Mouse (Mus musculus): ENCODE results near the gene Psd4. TPM values are rescaled to one million over a fixed set of nuclear protein-coding genes. Genes with fewer than 3 reads are reported as not detected.
A peak's percentile ranks its signal among the peaks of the same experiment; 100 is the strongest.

The Psd4 gene
- polyA plus RNA-seq, 1 experiment = 3.6 TPM

GRCm38 (mm10) chr2:24347926-24348325 lies 19.5 kb upstream of the Psd4 start:
- TF ChIP-seq POLR2A (IDR thresholded peaks at IDR 0.05; ENCODE audit: low read depth, low read length) (no peak), CTCF (conservative IDR thresholded peaks at IDR 0.05; ENCODE audit: insufficient read depth, insufficient read length, low read depth, low read length) (no peak)
- 80% methylated on average over 1 of the region's 1 CpGs for WGBS
- H3K27me3 ChIP-seq (replicated peaks; ENCODE audit: control insufficient read depth, insufficient read depth, low read length) = no peaks in the 10 kb centered on the region
- no peak overlapping the region for H3K27ac ChIP-seq (ENCODE audit: insufficient read depth, low read depth, low read length)
- H3K4me1 ChIP-seq (ENCODE audit: control insufficient read depth, insufficient read depth, low read length) = no peaks in the 10 kb centered on the region
- no peak overlapping the region for H3K4me3 ChIP-seq (ENCODE audit: insufficient read depth, low read depth, low read length)
- no peak for DNase-seq
- H3K36me3 ChIP-seq (ENCODE audit: control insufficient read depth, insufficient read depth, low read length) = no peaks in the 10 kb centered on the region

GRCm38 (mm10) chr2:24351159-24351558 lies 16.2 kb upstream of the Psd4 start:
- Histone ChIP-seq H3K27ac (ENCODE audit: insufficient read depth, low read depth, low read length) (no peak overlapping the region), H3K4me1 (ENCODE audit: control insufficient read depth, insufficient read depth, low read length) (no peaks in the 10 kb centered on the region), H3K4me3 (ENCODE audit: insufficient read depth, low read depth, low read length) (no peak overlapping the region), H3K27me3 (replicated peaks; ENCODE audit: control insufficient read depth, insufficient read depth, low read length) (no peaks in the 10 kb centered on the region), H3K36me3 (ENCODE audit: control insufficient read depth, insufficient read depth, low read length) (no peaks in the 10 kb centered on the region)
- no peak for DNase-seq
- TF ChIP-seq POLR2A (IDR thresholded peaks at IDR 0.05; ENCODE audit: low read depth, low read length) (no peak), CTCF (conservative IDR thresholded peaks at IDR 0.05; ENCODE audit: insufficient read depth, insufficient read length, low read depth, low read length) (no peak)
- 80% methylated on average over 2 of the region's 2 CpGs for WGBS

DNA sequence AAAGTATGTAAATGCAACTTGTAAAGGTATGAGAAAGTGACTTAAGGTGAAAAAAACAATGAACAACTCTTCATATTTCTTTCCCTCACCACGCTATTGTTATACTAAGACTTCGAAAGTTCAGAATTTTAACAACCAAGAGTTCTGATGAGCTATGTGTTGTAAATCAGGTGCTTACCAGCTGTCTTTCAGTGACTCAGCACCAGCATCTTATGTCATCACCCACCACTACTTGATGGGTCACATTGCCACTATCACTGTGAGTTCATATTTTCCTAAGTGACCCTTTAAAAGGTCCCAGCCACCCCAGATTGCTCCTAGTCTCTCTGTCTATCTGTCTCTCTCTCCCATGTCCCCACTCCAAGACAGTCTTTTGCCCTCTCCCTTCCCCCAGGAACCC lies 14.3 kb upstream of the Psd4 start:
- no peak for TF ChIP-seq CTCF (conservative IDR thresholded peaks at IDR 0.05; ENCODE audit: insufficient read depth, insufficient read length, low read depth, low read length)
- TF ChIP-seq POLR2A (IDR thresholded peaks at IDR 0.05; ENCODE audit: low read depth, low read length) = no peak
- 91% methylated on average over 2 of the region's 2 CpGs for WGBS
- no peaks in the 10 kb centered on the region for H3K27me3 ChIP-seq (replicated peaks; ENCODE audit: control insufficient read depth, insufficient read depth, low read length)

GRCm38 (mm10) chr2:24357642-24358041 lies 9.7 kb upstream of the Psd4 start:
- peak; percentile 38 for DNase-seq
- TF ChIP-seq POLR2A (IDR thresholded peaks at IDR 0.05; ENCODE audit: low read depth, low read length) (no peak), CTCF (conservative IDR thresholded peaks at IDR 0.05; ENCODE audit: insufficient read depth, insufficient read length, low read depth, low read length) (no peak)
- Histone ChIP-seq H3K27ac (ENCODE audit: insufficient read depth, low read depth, low read length) (no peak overlapping the region), H3K4me1 (ENCODE audit: control insufficient read depth, insufficient read depth, low read length) (no peaks in the 10 kb centered on the region), H3K36me3 (ENCODE audit: control insufficient read depth, insufficient read depth, low read length) (no peaks in the 10 kb centered on the region), H3K27me3 (replicated peaks; ENCODE audit: control insufficient read depth, insufficient read depth, low read length) (no peaks in the 10 kb centered on the region), H3K4me3 (ENCODE audit: insufficient read depth, low read depth, low read length) (no peak overlapping the region)
- 10% methylated on average over 1 of the region's 1 CpGs for WGBS

More for the DNA sequence above, 14.3 kb upstream of the Psd4 start:
- Histone ChIP-seq H3K4me3 (ENCODE audit: insufficient read depth, low read depth, low read length) (no peak overlapping the region), H3K4me1 (ENCODE audit: control insufficient read depth, insufficient read depth, low read length) (no peaks in the 10 kb centered on the region), H3K36me3 (ENCODE audit: control insufficient read depth, insufficient read depth, low read length) (no peaks in the 10 kb centered on the region), H3K27ac (ENCODE audit: insufficient read depth, low read depth, low read length) (no peak overlapping the region)
- DNase-seq = no peak

DNA sequence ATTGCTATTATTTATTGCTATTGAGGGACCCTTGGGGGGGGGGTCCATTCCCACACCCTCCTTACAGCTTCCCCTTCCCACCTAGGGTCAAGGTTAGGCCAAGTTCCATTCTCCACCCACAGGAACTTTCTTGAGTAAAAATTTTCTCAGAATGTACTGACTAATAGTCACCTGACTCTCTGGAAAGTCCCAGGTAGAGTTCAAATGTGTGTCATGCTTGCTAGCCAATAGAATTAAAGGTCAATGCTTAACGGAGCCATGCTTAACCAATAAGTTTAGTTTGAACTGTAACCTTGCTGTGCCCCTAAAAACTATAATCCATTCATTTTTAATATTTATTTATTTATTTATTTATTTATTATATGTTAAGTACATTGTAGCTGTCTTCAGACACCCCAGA lies 8.0 kb upstream of the Psd4 start:
- WGBS = 59% methylated on average over 1 of the region's 1 CpGs
- TF ChIP-seq POLR2A (IDR thresholded peaks at IDR 0.05; ENCODE audit: low read depth, low read length) (no peak), CTCF (conservative IDR thresholded peaks at IDR 0.05; ENCODE audit: insufficient read depth, insufficient read length, low read depth, low read length) (no peak)
- no peaks in the 10 kb centered on the region for H3K36me3 ChIP-seq (ENCODE audit: control insufficient read depth, insufficient read depth, low read length)

GRCm38 (mm10) chr2:24363818-24364217 lies 3.6 kb upstream of the Psd4 start:
- TF ChIP-seq CTCF (conservative IDR thresholded peaks at IDR 0.05; ENCODE audit: insufficient read depth, insufficient read length, low read depth, low read length) (no peak), POLR2A (IDR thresholded peaks at IDR 0.05; ENCODE audit: low read depth, low read length) (no peak)
- no peaks in the 10 kb centered on the region for H3K36me3 ChIP-seq (ENCODE audit: control insufficient read depth, insufficient read depth, low read length)
- DNase-seq = no peak
- peaks cover 6% of the 10 kb centered on the region; the same call in 1 of the 2 replicates for H3K4me1 ChIP-seq (ENCODE audit: control insufficient read depth, insufficient read depth, low read length)
- no peak overlapping the region for H3K27ac ChIP-seq (ENCODE audit: insufficient read depth, low read depth, low read length)
- H3K27me3 ChIP-seq (replicated peaks; ENCODE audit: control insufficient read depth, insufficient read depth, low read length) = no peaks in the 10 kb centered on the region
- WGBS = 54% methylated on average over 3 of the region's 3 CpGs
- no peak overlapping the region for H3K4me3 ChIP-seq (ENCODE audit: insufficient read depth, low read depth, low read length)

More for the DNA sequence above, 8.0 kb upstream of the Psd4 start:
- no peaks in the 10 kb centered on the region for H3K27me3 ChIP-seq (replicated peaks; ENCODE audit: control insufficient read depth, insufficient read depth, low read length)
- no peak for DNase-seq
- no peaks in the 10 kb centered on the region for H3K4me1 ChIP-seq (ENCODE audit: control insufficient read depth, insufficient read depth, low read length)
- H3K27ac ChIP-seq (ENCODE audit: insufficient read depth, low read depth, low read length) = no peak overlapping the region
- H3K4me3 ChIP-seq (ENCODE audit: insufficient read depth, low read depth, low read length) = no peak overlapping the region

DNA sequence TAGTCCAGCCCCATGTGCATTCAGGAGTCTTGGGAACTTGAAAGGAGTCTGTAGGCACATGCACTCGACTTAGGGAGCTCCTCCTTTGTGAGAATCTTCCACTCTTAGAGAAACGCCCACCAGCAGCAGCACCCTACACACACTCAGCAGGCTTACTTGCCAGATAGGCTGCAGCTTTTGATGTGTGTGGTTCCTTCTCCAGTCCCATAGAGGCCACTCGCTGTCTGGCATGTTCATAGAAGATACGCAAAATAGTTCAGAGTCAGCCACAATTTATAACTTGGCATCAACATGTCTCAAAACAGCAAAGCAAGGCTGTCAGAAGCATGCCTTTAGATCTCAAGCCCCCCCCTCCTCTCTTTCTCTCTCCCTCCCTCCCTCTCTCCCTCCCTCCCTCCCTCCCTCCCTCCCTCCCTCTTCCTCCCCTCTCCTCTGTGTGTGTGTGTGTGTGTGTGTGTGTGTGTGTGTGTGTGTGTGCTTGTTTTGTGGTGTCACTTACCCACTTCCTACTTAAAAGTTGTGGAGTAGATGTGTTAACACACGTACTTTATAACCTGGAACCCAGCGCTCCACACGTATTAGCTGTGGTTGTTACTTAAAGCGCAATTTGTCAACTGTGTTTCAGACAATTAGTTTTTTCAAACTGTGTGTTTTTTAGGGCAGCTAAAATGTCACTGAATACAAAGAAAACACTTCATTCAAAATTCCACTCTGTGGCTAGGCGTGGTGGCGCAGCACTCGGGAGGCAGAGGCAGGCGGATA lies 985 bp upstream of the Psd4 start:
- Histone ChIP-seq H3K27ac (ENCODE audit: insufficient read depth, low read depth, low read length) (no peak overlapping the region), H3K4me3 (ENCODE audit: insufficient read depth, low read depth, low read length) (no peak overlapping the region), H3K4me1 (ENCODE audit: control insufficient read depth, insufficient read depth, low read length) (peaks cover 6% of the 10 kb centered on the region; the same call in 1 of the 2 replicates), H3K27me3 (replicated peaks; ENCODE audit: control insufficient read depth, insufficient read depth, low read length) (no peaks in the 10 kb centered on the region), H3K36me3 (ENCODE audit: control insufficient read depth, insufficient read depth, low read length) (no peaks in the 10 kb centered on the region)
- WGBS = 73% methylated on average over 12 of the region's 12 CpGs
- DNase-seq = no peak
- no peak for TF ChIP-seq POLR2A (IDR thresholded peaks at IDR 0.05; ENCODE audit: low read depth, low read length)
- TF ChIP-seq CTCF (conservative IDR thresholded peaks at IDR 0.05; ENCODE audit: insufficient read depth, insufficient read length, low read depth, low read length) = no peak

Data from kidney, adult 2 months (tissue).